Mouse (Mus musculus) lung, embryonic 16.5 days (tissue): ENCODE results near the gene Gm11492. TPM values are rescaled to one million over a fixed set of nuclear protein-coding genes. Genes with fewer than 3 reads are reported as not detected.

Experiments used
- ATAC-seq: fragments of 200-750 bp; cut with Nextera tagmentation; 2 replicates; pipeline ENCODE4 v1.8.0; 2017; ENCODE audit warnings: low read depth, mild to moderate bottlenecking, moderate library complexity
- H3K27ac ChIP-seq: fragments of 300-500 bp; sonication (generic); 2 replicates; pipeline ENCODE4 v1.5.1; 2014; ENCODE audit warnings: mild to moderate bottlenecking, control low read depth, low read length
- H3K27me3 ChIP-seq: fragments of 300-500 bp; sonication (generic); 2 replicates; pipeline ENCODE4 v1.6.1; 2014; ENCODE audit warnings: low read depth, low read length, mixed read lengths; ENCODE audit not compliant: control insufficient read depth, insufficient read depth
- H3K36me3 ChIP-seq: fragments of 300-500 bp; sonication (generic); 2 replicates; pipeline ENCODE4 v1.6.1; 2014; ENCODE audit warnings: low read length; ENCODE audit not compliant: control insufficient read depth, insufficient read depth
- H3K4me1 ChIP-seq: fragments of 300-500 bp; sonication (generic); replicated peaks from 2 replicates; pipeline ENCODE4 v1.6.1; 2014; ENCODE audit warnings: low read length, mixed read lengths; ENCODE audit not compliant: control insufficient read depth, insufficient read depth
- H3K4me2 ChIP-seq: fragments of 300-500 bp; sonication (generic); 2 replicates; pipeline ENCODE4 v1.6.1; 2014; ENCODE audit warnings: low read depth, low read length, control low read depth
- H3K4me3 ChIP-seq: fragments of 300-500 bp; sonication (generic); 2 replicates; pipeline ENCODE4 v1.5.1; 2014; ENCODE audit warnings: mild to moderate bottlenecking, low read length, control low read depth
- H3K9ac ChIP-seq: fragments of 300-500 bp; sonication (generic); 2 replicates; pipeline ENCODE4 v1.6.1; 2014; ENCODE audit warnings: low read length, control low read depth
- H3K9me3 ChIP-seq: fragments of 300-500 bp; sonication (generic); 2 replicates; pipeline ENCODE4 v1.6.1; 2016; ENCODE audit warnings: low read length; ENCODE audit not compliant: control insufficient read depth
- WGBS: fragments of 180-500 bp; shearing (Covaris S2); extraction: QIAGEN DNeasy Blood & Tissue Kit; methylation state at CpG from one replicate; pipeline ENCODE4 v1.1.7; 2014; 5-methylcytosine and 5-hydroxymethylcytosine counted together
- polyA plus RNA-seq: library from polyadenylated mRNA; unstranded; fragments of >200 nt; fragmentation: Nextera tagmentation; extraction: Ambion mirVana; gene quantifications from 2 replicates; pipeline ENCODE4 v1.2.1, GENCODE M21; 2015

Gm11492 gene
- polyA plus RNA-seq, 1 experiment from 2014 or later: not detected

- Histone ChIP-seq H3K9me3 (no peaks in the 10 kb centered on the region), H3K4me1 (peaks cover 35% of the 10 kb centered on the region), H3K27ac (peak overlapping the region; percentile 78), H3K4me3 (peak overlapping the region; percentile 75), H3K4me2 (peak overlapping the region; percentile 98), H3K36me3 (peaks cover 27% of the 10 kb centered on the region), H3K9ac (peak overlapping the region; percentile 91), H3K27me3 (no peaks in the 10 kb centered on the region)
- ATAC-seq: no peak
- WGBS: 6% methylated on average over 7 of the region's 7 CpGs
Measured at GRCm38 (mm10) chr11:87595976-87596375, 29.5 kb downstream of the Gm11492 start.

GRCm38 (mm10) chr11:87596492-87596891 is 30.0 kb downstream of the Gm11492 start:
- no peaks in the 10 kb centered on the region for H3K27me3 ChIP-seq
- no peak for ATAC-seq
- 35% methylated on average over 2 of the region's 2 CpGs for WGBS
- H3K4me1 ChIP-seq: peaks cover 35% of the 10 kb centered on the region
- H3K36me3 ChIP-seq: peaks cover 30% of the 10 kb centered on the region
- H3K9ac ChIP-seq: peak overlapping the region; percentile 91
- no peak overlapping the region for H3K27ac ChIP-seq
- H3K4me3 ChIP-seq: peak overlapping the region; percentile 75
- peak overlapping the region; percentile 98 for H3K4me2 ChIP-seq
- no peaks in the 10 kb centered on the region for H3K9me3 ChIP-seq

- H3K4me2 ChIP-seq: no peak overlapping the region
- no peak overlapping the region for H3K9ac ChIP-seq
- H3K4me3 ChIP-seq: no peak overlapping the region
- ATAC-seq: no peak
- peaks cover 35% of the 10 kb centered on the region for H3K36me3 ChIP-seq
- H3K9me3 ChIP-seq: no peaks in the 10 kb centered on the region
- H3K27me3 ChIP-seq: no peaks in the 10 kb centered on the region
- peaks cover 35% of the 10 kb centered on the region for H3K4me1 ChIP-seq
- H3K27ac ChIP-seq: no peak overlapping the region
Measured at GRCm38 (mm10) chr11:87597061-87597460, 30.6 kb downstream of the Gm11492 start.

- Histone ChIP-seq H3K27ac (no peak overlapping the region), H3K4me2 (no peak overlapping the region), H3K36me3 (peaks cover 59% of the 10 kb centered on the region), H3K9me3 (no peaks in the 10 kb centered on the region), H3K4me3 (no peak overlapping the region), H3K4me1 (peaks cover 20% of the 10 kb centered on the region), H3K9ac (no peak overlapping the region), H3K27me3 (no peaks in the 10 kb centered on the region)
- no peak for ATAC-seq
- WGBS: 79% methylated on average over 13 of the region's 13 CpGs
Measured at GRCm38 (mm10) chr11:87599395-87600089, 33.1 kb downstream of the Gm11492 start.

- Histone ChIP-seq H3K9ac (no peak overlapping the region), H3K36me3 (peaks cover 66% of the 10 kb centered on the region), H3K4me1 (peaks cover 15% of the 10 kb centered on the region), H3K4me2 (no peak overlapping the region), H3K27ac (no peak overlapping the region), H3K9me3 (no peaks in the 10 kb centered on the region), H3K27me3 (no peaks in the 10 kb centered on the region), H3K4me3 (no peak overlapping the region)
- ATAC-seq: no peak
- WGBS: 95% methylated on average over 10 of the region's 10 CpGs
Measured at GRCm38 (mm10) chr11:87600322-87600853, 33.9 kb downstream of the Gm11492 start.

GRCm38 (mm10) chr11:87602234-87602633 is 35.8 kb downstream of the Gm11492 start:
- H3K4me2 ChIP-seq: no peak overlapping the region
- ATAC-seq: no peak
- no peaks in the 10 kb centered on the region; the same call in 1 of the 2 replicates for H3K4me1 ChIP-seq
- H3K36me3 ChIP-seq: peaks cover 70% of the 10 kb centered on the region
- no peak overlapping the region for H3K4me3 ChIP-seq
- H3K9me3 ChIP-seq: no peaks in the 10 kb centered on the region
- no peaks in the 10 kb centered on the region for H3K27me3 ChIP-seq
- H3K27ac ChIP-seq: no peak overlapping the region
- 90% methylated on average over 9 of the region's 9 CpGs for WGBS
- no peak overlapping the region for H3K9ac ChIP-seq

- no peak for ATAC-seq
- Histone ChIP-seq H3K4me1 (no peaks in the 10 kb centered on the region), H3K36me3 (peaks cover 72% of the 10 kb centered on the region), H3K4me3 (no peak overlapping the region), H3K4me2 (no peak overlapping the region), H3K9me3 (no peaks in the 10 kb centered on the region), H3K27me3 (no peaks in the 10 kb centered on the region), H3K27ac (no peak overlapping the region), H3K9ac (no peak overlapping the region)
- WGBS: 97% methylated on average over 2 of the region's 2 CpGs
Measured at GRCm38 (mm10) chr11:87603571-87603970, 37.1 kb downstream of the Gm11492 start.

GRCm38 (mm10) chr11:87609264-87609663 is 42.8 kb downstream of the Gm11492 start:
- H3K36me3 ChIP-seq: peaks cover 65% of the 10 kb centered on the region
- no peak overlapping the region for H3K4me2 ChIP-seq
- no peaks in the 10 kb centered on the region for H3K4me1 ChIP-seq
- no peaks in the 10 kb centered on the region for H3K27me3 ChIP-seq
- no peak overlapping the region for H3K4me3 ChIP-seq
- ATAC-seq: no peak
- H3K27ac ChIP-seq: no peak overlapping the region
- H3K9ac ChIP-seq: no peak overlapping the region
- H3K9me3 ChIP-seq: no peaks in the 10 kb centered on the region
- 82% methylated on average over 7 of the region's 7 CpGs for WGBS

- 0 out of 2 replicates have a peak, but pooled peaks have one; percentile 5 for ATAC-seq
- 72% methylated on average over 9 of the region's 9 CpGs for WGBS
- Histone ChIP-seq H3K9ac (no peak overlapping the region), H3K4me1 (no peaks in the 10 kb centered on the region), H3K36me3 (peaks cover 72% of the 10 kb centered on the region), H3K4me3 (no peak overlapping the region), H3K27me3 (no peaks in the 10 kb centered on the region), H3K4me2 (no peak overlapping the region), H3K27ac (no peak overlapping the region), H3K9me3 (no peaks in the 10 kb centered on the region)
Measured at GRCm38 (mm10) chr11:87611547-87611946, 45.1 kb downstream of the Gm11492 start.
